Mouse (Mus musculus) small intestine, adult 2 months (tissue): Measurements from ENCODE around the gene Gls.

Experiments
- CTCF ChIP-seq: fragments of 200-500 bp; IDR thresholded peaks from 2 replicates; pipeline ENCODE4 v1.5.1; 2012; ENCODE audit warnings: low read depth, mild to moderate bottlenecking, control low read depth, inconsistent platforms, low read length, moderate library complexity, mixed read lengths; ENCODE audit not compliant: insufficient replicate concordance, insufficient read length; ENCODE audit errors: extremely low read depth
- POLR2A ChIP-seq: fragments of 200-500 bp; IDR thresholded peaks from 2 replicates; pipeline ENCODE4 v1.6.1; 2012; ENCODE audit warnings: low read depth, mild to moderate bottlenecking, control low read depth, inconsistent platforms, low read length, moderate library complexity

DNA sequence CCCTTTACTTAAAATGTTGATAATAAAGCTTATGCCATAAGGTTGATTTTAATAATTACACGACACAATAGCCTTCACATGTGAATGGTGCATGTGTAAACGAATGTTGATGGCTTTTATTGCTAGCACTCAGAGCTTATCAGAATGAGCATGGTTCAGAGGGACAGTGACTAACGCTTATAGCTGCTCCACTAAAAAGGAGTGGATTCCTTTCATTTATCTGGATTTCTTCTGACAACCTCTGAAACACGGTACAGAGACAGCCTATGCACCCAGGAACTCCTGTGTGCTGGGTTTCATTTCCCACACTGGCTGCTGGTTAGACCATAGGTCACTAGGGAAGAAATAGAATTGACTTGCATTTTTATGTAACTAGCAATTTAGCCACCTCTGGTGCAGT lies 23.2 kb upstream of the Gls start:
- TF ChIP-seq CTCF (no peak), POLR2A (no peak)
